Mouse (Mus musculus) adrenal gland, postnatal 36 days (tissue): ENCODE data around the gene Oaz3. TPM values are rescaled to one million over a fixed set of nuclear protein-coding genes. Genes with fewer than 3 reads are reported as not detected.
A peak's percentile ranks its signal among the peaks of the same experiment; 100 is the strongest.

Source experiments
- DNase-seq, 2 experiments: peaks; one replicate each; pipeline ENCODE4 v3.0.0; 2021; ENCODE audit warnings: mixed read lengths in 1 of 2
- total RNA-seq, 2 experiments: library from RNA; stranded (reverse); gene quantifications; 2 replicates each; pipeline ENCODE4 v1.2.3; 2021

Gene Oaz3
- total RNA-seq, 2 experiments from 2014 or later = not detected

DNA sequence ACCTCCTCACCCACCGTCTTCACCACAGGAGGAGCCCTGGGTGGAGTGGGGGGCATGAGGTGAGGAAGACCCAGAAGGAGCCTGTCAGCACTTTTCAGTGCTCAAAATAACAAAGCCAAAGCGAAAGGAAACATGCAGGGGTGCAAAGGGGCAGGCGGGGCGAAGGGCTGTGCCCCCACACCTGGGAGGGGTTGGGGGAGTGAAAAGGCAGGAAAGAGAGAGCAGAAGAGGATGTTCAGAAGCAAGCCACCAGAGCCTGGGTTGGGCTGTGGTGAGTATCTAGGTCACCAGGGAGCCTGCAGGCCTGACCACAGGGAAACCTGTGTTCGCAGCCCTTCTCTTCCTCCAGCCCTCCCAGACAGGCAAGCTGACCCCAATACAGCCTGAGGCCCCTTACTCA is 55.7 kb downstream of the Oaz3 start:
- DNase-seq = no peak

DNA sequence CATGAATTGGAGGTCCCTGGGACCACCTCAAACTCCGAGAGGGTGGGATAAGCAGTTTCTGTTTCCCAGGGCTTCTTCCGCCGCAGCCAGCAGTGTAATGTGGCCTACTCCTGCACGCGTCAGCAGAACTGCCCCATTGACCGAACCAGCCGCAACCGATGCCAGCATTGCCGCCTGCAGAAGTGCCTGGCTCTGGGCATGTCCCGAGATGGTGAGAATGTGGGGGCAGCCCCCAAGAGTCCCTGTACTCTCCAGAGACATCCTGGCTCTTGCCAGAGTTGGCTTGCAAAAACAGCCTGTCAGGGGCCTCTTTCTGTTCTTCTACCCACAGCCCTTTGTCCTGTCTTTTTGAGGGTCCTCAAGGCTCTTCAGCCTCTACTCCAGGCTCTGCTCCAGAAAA is 56.3 kb downstream of the Oaz3 start:
- DNase-seq = no peak

DNA sequence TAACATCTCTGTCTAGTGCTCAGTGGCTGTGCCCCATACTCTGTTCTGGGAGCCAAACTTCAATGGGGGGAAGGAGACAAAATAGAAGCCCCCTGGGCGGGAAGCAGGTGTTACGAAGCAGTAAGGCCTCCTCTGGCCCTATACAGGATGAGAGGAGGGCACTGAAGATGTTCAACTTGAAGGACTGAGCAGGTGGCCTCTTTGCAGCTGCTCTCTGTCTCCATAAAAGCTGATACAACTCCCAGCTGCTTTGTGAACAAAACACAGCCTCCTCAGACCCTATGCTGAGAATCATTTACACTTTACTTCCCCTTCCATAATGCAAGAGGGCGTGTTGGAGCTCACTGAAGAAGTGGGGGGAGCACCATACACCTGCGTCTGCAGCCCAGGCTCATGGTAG is 57.0 kb downstream of the Oaz3 start:
- no peak for DNase-seq

DNA sequence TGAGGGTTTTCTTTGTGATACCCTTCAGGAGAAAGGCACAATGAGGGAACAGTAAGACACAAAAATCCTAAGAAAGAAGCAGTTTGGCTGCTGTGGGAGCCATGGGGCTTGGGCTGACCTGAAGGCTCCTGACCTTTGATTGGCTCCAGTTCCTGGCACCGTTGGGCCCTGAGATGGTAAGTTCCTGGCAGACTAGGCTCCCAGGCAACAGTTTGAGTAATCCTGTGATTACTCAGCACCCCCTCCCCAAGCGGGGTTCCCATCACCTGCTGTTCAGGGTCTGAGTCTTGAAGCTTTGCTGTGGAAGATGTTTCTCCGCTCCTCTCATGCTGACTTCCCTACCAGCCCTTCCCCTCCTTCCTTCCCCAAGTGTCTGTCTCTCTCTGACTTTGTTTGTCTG is 60.2 kb downstream of the Oaz3 start:
- DNase-seq = peak in 1 of 2 experiments; percentile 31

Other genes with a start within 250 kb of the Oaz3 start
- not detected for gene Gm5286, start 247.2 kb downstream of the Oaz3 start, total RNA-seq
- gene Gm4778, start 179.9 kb downstream of the Oaz3 start, total RNA-seq = not detected
- gene Them4, start 133.8 kb downstream of the Oaz3 start, total RNA-seq = 1 to 10 TPM; 6.3 to 8.5 TPM
- not detected for gene Them5, start 101.8 kb downstream of the Oaz3 start, total RNA-seq
- gene C2cd4d, start 81.5 kb downstream of the Oaz3 start, total RNA-seq = under 1 TPM; 0.36 to 0.40 TPM
- gene Rorc, start 71.1 kb downstream of the Oaz3 start, total RNA-seq = 10 to 100 TPM; 19.0 to 20.2 TPM
- under 1 TPM; 0.66 to 0.73 TPM for gene Lingo4, start 45.4 kb downstream of the Oaz3 start, total RNA-seq
- gene Tdrkh, start 30.6 kb downstream of the Oaz3 start, total RNA-seq = 10 to 100 TPM in 1 of 2 experiments, 1 to 10 TPM in 1; 7.4 to 10.6 TPM
- 10 to 100 TPM; 73.2 to 80.4 TPM for gene Mrpl9, start 597 bp downstream of the Oaz3 start, total RNA-seq
- 10 to 100 TPM; 13.6 to 20.4 TPM for gene Celf3, start 34.4 kb upstream of the Oaz3 start, total RNA-seq
- 1 to 10 TPM; 2.7 to 4.7 TPM for gene Riiad1, start 36.4 kb upstream of the Oaz3 start, total RNA-seq
- gene Snx27, start 138.8 kb upstream of the Oaz3 start, total RNA-seq = 10 to 100 TPM; 44.6 to 45.2 TPM
- gene Gm10972, start 199.2 kb upstream of the Oaz3 start, total RNA-seq = not detected
- 10 to 100 TPM; 10.5 to 11.6 TPM for gene Tuft1, start 215.0 kb upstream of the Oaz3 start, total RNA-seq
- 1 to 10 TPM; 5.4 to 9.6 TPM for gene Selenbp2, start 249.6 kb upstream of the Oaz3 start, total RNA-seq